Mouse (Mus musculus) spleen, adult 2 months (tissue): ENCODE measurements around the gene Gm20388.

ENCODE experiments used
- CTCF ChIP-seq: fragments of 200-500 bp; IDR thresholded peaks from 2 replicates; pipeline ENCODE4 v1.5.1; 2011; ENCODE audit warnings: mild to moderate bottlenecking, inconsistent platforms; ENCODE audit not compliant: insufficient read depth, insufficient read length, insufficient replicate concordance; ENCODE audit errors: extremely low read depth
- POLR2A ChIP-seq: fragments of 200-500 bp; IDR thresholded peaks from 2 replicates; pipeline ENCODE4 v1.6.1; 2011; ENCODE audit warnings: low read depth, low read length, inconsistent platforms

DNA sequence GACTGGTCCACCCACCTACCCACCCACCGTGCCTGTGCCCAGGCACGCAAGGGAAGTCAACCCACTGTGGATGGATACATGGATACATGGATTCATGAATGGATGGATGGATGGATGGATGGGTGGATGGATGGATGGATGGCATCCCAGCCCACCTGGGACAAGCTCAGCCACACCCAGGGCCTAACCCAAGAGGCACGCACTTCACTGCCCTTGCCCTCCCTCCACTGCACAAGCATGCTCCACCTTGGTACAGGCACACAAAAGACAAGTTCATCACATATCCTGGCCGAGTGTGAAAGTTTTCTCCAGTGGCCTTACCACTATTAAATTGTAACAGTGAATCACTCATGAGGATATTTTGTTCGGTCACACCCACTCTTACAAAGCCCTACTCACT, 3713.6 kb downstream of the Gm20388 start:
- TF ChIP-seq CTCF (no peak), POLR2A (no peak)
